Mouse (Mus musculus) right cerebral cortex, postnatal 14 days (tissue): ENCODE measurements around the gene Il4.

ENCODE experiments used
- DNase-seq: peaks from one replicate; pipeline ENCODE4 v3.0.0; 2022

Gene Il4

DNA sequence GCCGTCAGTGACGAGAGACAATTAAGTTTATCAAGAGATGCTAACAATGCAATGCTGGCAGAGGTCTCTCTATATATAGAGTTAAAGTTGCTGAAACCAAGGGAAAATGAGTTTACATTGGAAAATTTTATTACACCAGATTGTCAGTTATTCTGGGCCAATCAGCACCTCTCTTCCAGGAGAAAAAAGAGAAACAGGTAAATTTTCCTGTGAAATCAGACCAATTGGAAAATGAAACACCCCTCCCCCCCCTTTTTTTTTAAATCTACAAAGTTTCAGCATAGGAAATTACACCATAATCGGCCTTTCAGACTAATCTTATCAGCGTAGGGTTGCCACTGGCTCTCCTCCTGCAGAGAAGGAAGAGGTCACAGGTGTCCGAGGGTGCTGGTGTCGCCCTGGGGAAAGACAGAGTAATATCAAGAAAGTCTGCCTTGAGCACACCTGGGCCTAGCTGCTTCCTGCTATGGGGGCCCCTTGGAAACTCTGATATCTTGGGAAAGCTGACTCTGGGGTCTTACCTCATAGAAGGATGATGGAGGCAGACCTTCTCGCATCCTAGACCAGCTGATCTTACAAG lies at the start of gene Il4:
Il4 (minus strand) TSS at position 51 of the 580 bp plus-strand sequence.
- no peak for DNase-seq

DNA sequence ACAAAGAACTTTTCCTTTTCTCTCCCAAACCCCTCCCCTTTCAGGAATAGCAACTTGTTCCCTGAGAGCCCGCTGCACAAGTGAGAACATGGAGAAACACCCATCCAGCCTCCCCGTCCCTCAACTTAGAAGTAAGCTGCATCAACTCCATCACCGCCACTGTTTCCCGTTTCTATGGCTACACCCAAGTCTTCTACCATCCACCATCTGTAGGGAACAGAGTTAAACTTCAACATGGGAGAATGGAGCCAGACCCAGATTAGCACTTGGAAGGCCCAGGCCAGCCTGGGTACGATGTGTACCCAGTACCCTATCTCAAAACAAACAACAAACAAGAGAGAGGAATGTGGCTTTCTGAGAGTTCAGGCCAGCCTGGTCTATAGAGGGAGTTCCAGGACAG lies 45.6 kb upstream of the Il4 start:
- no peak for DNase-seq

DNA sequence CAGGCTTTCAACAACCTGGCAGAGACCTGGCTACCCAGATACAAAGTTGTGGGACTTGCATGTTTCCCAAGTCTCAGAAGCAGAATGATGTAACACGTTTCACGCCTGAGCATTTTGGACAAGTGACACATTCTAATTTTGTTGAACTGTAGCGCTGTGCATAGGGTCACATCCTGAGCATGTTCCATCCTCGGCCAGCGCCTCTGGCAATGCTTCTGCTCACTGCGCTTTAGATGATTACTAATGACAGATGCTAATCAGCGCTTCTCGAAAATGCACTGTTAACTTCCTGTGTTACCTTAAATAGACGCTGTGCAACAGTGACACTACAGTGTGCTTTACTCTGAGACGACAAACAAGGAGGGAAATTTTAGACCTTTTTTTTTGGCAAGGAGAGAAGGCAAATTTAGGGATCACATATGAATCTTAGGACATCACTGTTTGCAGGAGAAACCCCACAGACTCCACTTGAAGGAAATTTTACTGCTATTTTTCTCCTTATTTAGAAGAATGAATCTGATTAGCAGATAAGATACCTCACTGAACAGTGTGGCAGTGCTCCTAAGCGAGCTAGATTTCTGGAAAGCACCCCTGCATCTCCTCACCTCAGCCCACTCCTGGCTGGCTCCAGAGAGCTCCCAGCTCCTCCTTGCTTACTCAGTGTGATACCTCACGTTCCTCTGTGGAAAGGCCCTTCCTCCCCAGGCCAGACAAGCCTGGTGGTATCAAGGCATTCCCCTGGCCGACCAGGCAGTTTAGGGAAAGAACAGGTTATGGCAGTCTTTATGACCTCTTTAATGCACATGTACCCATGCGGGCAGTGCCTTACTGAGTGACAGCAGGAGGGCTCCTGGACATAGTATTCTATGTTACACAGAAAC lies 44.6 kb upstream of the Il4 start:
- peak; percentile 22 for DNase-seq

DNA sequence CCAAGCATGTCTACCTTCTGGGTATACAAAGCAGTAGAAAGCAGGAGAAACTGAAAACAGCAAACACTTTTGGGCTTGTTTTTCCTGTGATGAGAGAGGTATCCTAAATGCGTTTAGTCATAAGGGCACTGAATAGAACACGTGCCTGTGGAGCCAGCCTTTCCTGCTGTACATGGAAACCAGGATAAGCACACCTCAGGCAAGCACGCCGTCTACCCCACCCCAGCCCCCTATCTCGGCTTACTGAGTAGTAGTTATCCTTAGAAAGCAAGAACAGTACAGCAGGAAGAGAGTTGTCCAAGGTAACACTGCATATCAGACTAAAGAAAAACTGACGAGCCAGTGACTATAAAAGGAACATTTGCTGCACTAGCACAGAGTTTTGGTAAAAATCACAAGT lies 39.4 kb upstream of the Il4 start:
- no peak for DNase-seq

DNA sequence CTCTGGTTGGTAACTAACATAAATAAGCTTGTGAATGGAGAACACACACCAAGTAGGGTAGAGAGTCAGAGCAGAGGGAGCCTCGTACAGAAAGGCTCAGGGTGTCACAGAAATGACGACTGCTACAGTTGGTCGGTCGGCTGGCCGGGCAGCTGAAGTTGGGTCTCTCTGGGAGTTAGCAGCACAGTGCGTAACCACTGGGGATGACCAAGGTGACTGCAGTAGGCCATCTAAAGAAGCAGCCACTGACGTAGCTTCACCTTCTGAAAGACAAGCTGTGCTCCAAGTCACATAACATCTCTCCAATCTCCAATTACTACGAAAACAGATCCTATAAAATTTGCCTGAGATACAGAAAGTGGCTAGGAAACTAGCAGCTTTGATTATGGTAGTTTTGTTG lies 38.9 kb upstream of the Il4 start:
- no peak for DNase-seq

DNA sequence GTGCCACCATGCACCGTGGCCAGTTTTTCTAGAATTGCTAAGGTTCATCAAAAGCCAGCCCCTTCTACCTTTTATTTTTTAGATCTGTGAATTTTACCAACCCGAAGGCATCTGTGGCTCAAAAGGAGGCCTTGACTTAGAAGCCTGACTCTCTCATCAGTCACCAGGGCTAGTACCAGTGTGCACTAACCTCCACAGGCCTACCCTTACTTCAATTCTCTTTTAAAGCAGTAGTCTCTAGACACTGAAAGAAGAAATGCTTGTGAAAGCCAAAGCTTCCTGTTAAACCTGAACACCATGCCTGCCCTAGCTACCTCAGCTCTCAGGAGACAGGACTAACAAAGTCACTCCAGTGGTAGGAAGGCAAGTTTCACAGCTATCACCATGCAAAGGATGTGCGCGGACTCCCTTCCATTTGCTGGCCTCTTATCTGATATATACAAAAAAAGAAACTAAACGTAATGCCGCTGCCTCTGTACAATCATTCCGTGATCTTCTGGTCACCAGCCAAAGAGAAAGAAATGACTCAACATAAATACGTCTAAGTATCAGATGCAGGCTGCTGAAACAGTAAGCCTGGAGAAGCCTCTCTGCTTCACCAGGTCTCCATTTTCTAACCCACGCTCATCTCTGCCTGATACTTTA lies 38.2 kb upstream of the Il4 start:
- no peak for DNase-seq

DNA sequence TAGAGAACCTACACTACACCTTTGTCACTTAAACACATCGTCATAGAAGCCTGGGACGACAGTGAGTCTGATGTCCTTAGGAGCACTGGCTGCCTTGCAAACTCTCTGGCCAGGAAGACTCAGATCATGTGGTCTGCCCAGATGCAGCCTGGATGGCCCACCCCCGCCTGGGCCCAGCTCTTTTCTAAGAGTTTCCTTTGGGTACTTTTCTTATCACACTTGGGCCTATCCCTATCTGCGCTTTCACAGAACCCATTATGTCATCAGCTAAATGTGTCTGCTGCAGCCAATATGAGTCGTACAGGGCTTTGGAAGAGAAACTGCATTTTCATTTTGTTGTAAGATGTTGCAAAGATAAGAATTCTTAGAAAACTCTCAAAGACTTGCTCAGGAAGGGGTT lies 36.6 kb upstream of the Il4 start:
- DNase-seq = no peak

DNA sequence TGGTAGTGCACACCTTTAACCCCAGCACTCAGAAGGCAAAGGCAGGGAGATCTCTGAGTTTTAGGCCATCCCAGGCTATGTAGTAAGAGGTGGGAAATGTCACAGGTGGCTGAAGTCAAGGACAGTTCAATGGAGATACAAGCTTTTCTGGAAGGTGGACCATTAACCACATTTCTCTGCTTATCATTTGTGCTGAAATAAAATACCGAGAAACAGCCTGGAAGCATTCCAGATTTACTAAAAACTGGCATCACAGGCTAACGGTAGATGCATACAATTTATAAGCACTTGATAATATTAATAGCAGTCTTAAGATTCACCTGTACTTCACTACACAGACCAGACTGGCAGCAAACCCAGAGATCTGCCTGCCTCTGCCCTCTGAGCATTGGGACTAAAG lies 34.0 kb upstream of the Il4 start:
- no peak for DNase-seq

DNA sequence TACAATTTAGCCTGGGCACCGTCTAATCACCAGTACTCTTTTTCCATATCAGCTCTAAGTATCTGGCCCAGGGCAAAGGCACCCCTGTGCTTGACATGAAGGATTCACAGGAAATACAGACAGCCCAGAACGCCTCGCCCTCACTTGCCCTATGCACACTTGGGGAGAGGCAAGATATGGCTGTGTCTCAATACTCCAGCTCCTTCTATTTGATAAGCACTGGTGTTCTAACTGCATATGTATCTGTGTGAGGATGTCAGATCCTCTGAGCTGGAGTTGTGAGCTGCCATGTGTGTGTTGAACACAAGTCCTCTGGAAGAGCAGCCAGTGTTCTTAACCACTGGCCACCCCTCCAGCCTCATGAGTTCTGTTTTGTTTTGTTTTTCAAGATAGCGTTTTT lies 33.0 kb upstream of the Il4 start:
- no peak for DNase-seq

DNA sequence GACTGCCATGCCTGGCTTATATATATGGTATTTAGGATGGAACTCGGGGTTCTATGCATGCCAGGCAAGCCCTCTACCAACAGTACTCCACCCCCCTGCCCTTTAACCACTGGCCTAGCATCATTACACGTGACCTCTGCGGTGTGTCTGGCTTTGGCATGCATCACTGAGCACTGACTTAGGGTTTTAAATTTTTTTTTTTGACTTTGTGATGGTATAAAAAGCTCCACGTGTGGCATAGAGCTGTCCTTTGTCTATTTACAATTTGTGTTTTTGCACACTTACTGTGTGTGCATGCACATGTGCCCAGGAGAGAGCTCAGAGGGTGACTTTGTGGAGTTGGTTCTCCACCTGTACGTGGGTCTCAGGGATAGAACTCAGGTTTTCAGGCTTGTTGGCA lies 25.5 kb upstream of the Il4 start:
- no peak for DNase-seq

DNA sequence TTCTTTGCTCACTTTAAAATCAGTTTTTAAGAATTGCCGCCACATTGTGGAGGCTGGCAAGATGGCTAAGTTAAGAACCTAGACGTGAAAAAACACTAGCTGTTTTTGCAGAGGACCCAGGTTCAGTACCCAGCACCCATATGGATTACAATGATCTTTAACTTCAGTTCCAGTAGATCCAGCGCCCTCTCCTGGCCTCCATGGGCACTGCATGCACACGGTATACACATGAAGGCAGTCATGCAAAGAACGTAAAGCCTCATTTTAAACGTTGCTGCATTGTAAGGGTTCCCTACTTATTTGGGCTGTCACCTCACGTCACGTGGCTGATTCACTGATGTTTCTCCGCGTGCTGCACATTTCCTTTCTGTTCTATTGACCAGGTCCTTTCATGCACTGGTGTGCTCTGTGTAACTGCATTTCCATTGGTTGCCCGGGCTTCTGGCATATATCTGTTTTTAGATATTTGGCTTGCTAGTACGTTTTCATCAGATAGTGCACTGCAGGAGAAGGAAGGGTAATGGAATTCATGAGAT lies 24.3 kb upstream of the Il4 start:
- no peak for DNase-seq

DNA sequence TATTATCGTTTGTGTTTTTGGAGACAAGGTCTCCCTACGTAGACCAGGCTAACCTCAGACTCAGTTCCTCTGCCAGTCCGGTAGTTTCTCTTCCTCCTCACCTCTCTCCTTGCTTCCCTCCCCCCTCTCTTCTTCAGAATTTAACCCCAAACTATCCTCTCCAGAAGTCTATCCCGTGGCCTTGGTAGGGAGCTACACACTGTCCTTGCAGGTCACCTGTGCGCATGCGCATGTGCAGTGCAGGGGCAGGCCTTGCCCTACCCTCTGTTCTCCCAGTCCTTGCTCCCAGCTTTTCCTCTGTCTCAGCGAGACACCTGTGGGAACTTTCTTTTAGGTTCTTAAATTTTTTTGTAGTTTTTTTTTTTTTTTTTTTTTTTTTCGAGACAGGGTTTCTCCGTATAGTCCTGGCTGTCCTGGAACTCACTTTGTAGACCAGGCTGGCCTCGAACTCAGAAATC lies 19.4 kb upstream of the Il4 start:
- DNase-seq = no peak

DNA sequence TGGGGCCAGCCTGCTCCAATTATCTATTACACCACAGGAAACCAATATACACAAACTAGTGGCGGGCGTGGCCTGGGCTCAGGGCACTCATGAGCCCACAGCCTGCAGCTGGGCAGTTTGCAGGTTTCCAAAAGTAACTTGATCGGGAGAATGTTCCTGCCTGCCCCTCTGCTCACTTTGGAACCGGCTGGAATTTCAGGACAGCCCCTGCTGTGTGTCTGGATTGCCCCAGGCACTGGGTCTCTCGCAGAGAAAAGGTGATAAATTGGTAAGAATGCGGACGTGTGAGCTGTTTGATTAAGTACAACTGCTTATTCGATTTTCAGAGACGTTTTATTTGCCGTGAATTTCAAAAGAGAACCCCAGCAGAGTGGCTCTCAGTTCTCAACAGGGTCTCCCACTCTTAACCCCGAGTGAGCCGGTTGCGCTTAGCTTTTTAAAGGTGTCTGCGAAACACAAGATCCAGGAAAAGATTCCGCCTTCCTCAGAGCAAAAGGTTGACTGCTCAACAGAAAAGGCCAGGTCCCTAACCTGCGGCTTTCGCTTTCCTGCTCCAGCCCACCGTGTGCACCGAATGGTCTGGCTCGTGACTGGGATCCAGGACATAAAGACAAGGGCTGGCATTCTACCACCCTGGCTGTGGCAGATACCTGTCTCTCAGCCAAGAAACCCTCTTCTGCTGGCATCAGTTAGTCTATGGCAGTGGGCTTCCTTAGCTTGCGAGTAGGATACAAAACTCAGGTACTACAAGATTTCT lies 18.8 kb upstream of the Il4 start:
- DNase-seq = no peak

DNA sequence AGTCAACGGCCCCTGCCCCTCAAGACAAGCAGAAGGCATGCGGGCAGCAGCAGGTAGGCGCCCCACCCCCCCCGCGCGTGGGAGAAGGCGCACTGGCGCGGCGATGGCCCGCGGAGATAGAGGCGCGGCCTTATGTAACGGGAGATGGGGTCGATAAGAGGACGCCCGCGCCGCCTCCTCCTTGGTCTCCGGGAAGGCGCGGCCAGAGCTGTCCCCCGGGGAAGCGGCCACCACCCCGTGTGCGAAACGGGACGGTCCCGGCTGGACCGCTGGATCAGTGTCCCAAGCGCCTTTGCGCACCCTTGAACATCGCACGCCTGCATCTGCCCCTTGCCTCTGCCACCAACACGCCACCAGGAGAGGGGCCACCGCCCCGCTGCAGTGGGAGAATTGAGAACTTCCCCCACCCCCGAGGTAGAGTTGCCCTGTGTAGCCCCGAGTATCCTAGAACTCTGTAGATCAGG lies 17.7 kb upstream of the Il4 start:
- peak; percentile 47 for DNase-seq

DNA sequence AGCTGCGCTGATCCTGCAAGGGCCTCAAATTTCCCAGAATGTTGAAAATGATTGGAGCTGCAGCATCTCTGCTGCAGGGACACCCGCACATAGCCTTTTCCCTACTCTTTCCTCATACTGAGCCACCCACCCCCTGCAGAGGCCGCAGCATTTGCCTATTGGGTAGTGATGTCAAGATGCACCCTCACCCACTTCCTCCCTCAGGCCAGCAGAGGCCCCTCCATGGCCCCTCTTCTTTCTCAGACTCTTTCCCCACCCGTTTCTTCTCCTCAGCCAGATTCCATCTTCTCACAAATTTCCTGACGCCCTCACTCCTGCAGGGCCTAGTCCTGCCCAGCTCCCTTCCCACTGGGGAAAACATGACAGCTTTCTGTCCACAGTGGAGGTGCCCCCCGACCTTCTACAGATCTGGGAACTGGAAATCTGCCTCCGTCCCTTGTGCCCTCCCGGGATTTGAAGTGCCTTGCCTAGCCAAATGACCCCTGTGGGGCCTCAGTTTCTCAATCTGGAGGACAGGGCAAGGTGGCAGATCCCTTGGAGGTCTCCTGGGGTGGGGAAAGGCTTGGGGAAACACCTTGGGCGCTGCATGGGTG lies 17.2 kb upstream of the Il4 start:
- no peak for DNase-seq

DNA sequence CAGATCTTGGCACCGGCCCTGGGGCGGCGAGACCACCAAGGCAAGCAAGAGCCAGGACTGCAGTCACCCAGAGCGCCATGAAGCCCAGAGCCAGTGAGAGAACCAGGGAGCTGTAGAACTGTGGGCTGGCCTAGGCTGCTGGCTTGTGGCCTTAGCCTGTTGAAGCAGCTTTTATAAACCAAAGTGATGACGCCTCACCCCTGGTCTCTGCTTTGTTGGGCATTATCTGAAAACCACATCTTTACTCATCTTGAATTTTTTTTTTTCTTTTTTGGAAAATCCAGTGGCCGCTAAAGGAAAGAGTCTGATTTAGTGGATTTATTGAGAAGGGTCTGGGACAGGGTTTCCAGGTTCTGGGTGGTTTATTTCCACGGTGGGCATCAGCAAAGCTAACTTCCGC lies 16.1 kb upstream of the Il4 start, which contains the start of gene Il13:
Il13 (minus strand) TSS at position 147 of the 400 bp plus-strand sequence.
- no peak for DNase-seq

DNA sequence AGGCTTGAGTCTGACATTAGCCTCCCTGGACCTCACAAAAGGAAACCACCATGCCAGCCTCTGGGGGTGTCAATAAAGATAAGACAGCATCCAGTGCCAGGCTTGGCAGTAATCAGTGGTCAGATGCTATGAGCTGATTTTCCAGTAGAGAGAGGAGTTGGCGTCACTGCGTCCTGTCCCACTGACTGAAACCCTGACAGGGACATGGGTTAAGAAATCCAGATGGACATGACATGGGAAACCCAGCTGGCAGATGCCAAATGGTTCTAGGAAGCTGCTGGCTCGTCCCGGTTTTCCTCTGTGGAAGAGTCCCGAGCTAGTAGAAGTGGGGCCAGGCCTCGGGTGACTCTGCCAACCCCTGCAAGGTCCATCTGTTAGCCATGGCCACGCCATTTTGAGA lies 15.2 kb upstream of the Il4 start:
- DNase-seq = no peak

DNA sequence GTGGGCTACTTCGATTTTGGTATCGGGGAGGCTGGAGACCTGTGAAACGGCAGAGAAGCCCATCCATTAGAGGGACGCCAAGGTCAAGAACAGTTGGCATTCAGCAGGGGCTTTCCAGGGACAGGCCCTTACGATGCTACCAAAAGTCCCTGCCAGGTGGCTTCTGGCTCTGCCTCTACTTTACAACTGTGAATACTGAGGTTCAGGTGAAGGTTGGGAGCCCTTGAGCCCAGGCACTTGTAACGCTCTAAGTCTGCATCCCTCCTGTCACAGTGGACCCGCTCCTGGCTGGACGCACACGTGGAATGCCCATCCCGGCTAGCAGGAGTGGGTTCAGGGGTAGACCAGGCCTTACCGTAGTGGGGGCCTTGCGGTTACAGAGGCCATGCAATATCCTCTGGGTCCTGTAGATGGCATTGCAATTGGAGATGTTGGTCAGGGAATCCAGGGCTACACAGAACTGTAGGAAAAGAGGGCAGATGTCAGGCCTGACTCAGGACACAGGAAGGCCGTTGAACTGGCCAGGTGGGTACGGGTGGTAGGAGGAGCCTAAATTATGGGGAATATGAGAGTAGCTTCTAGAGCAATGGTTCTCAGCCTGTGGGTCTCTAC lies 13.8 kb upstream of the Il4 start:
- DNase-seq = peak; percentile 22

DNA sequence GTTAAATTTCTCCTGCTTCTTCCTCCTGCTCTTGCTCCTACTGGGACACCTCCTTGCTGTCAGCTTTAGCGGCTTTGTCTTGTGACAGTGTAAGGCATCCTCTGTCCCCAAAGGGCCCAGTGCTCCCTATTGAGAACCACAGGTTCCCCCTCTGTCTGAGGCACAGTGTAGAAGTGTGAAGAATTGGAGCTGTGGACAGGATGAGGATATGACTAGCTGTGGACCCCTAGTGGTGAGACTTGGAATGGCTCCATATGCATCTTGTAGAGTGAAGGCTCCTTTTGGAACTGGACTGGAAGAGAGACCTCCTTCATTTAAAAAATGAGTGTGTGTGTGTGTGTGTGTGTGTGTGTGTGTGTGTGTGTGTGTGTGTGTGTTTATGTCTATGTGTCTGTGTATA lies 9.4 kb upstream of the Il4 start:
- DNase-seq = peak; percentile 83

DNA sequence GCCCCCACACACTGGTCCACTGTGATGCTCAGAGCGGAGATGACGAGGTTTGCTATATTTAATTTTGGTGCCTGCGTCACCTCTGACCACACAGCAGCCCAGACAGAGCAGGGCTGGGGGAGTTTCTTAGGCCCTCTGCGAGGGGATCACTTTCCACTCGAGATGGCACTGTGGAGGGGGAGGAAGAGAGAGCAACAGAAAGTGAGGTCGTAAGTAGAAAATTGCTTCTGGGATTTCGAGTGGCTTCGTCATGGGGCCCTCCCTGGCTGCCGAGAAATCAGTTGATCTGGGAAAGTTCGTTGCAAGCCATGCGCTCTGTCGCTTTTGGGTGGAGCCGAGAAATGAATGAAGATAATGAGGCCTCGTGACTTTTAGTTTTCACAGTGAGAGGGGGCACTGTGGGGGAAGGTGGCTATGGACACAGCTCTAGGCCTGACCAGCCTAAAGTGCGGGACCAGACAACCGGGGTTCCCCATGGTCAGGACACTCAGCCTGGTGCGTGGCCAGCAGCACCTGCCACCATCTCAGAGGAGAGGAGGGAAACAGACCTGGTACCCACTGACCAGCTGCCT lies 8.4 kb upstream of the Il4 start:
- DNase-seq = no peak

DNA sequence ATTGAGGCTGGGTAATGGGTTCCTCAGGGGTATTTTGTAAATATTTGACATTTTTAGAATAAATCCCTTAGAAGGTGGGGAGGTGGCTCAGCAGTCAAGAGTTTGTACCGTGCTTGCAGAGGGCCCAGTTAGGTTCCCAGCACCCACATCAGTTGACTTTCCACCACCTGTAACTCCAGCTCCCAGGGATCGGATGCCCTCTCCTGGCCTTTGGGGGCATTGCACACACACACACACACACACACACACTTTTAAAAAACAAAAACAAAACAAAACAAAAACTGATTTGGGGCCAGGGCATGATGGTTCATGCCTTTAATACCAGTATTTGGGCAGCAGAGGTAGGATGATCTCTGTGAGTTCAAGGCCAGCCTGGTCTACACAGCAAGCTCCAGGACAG lies 5.7 kb upstream of the Il4 start:
- DNase-seq = no peak

DNA sequence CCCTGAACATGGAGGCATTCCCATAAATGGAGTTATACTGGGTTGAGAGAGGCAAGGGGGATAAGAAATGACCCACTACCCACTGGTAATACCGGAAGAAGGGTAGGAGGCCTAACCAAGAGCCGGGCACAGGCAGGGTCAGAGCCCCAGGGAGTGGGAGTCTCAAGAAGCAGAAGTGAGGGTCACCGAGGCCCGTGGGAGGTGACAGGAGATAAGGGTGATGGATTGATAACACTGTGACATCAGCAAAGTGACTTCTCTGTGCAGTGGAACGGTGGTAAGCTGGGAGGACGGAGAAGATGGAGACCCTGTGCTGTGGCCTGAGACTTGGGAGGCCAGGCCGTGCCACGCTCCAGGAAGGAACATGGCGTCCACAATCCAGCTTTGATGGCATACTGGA lies 5.1 kb upstream of the Il4 start:
- DNase-seq = no peak
